Mouse (Mus musculus) lung, adult 2 months (tissue): ENCODE results near the gene Zfhx2.

ENCODE experiments used
- CTCF ChIP-seq: fragments of 200-500 bp; IDR thresholded peaks from 2 replicates; pipeline ENCODE4 v1.5.1; 2011; ENCODE audit warnings: mild to moderate bottlenecking, low read length, control low read depth; ENCODE audit not compliant: insufficient read depth
- POLR2A ChIP-seq: fragments of 200-500 bp; IDR thresholded peaks from 2 replicates; pipeline ENCODE4 v1.6.1; 2011; ENCODE audit warnings: low read depth, mild to moderate bottlenecking, control low read depth, low read length, borderline replicate concordance; ENCODE audit errors: extremely low read depth

GRCm38 (mm10) chr14:55135676-55136075 lies 43.6 kb upstream of the Zfhx2 start:
- TF ChIP-seq CTCF: no peak
- TF ChIP-seq POLR2A: no peak
